Mouse (Mus musculus) intestine, embryonic 16.5 days (tissue): ENCODE measurements at regions not wholly inside any gene's neighbourhood (a gene's known extent, or its start where the extent isn't known, plus 50 kb on each side); places are given as distances from the start of the nearest gene placed in this dataset.

ENCODE experiments used
- ATAC-seq: fragments of 200-750 bp; cut with Nextera tagmentation; 2 replicates; pipeline ENCODE4 v1.8.0; 2017; ENCODE audit warnings: moderate TSS enrichment, moderate library complexity
- H3K27ac ChIP-seq: fragments of 300-500 bp; sonication (generic); 2 replicates; pipeline ENCODE4 v1.5.1; 2014; ENCODE audit warnings: mild to moderate bottlenecking, low read length
- H3K27me3 ChIP-seq: fragments of 300-500 bp; sonication (generic); replicated peaks from 2 replicates; pipeline ENCODE4 v1.6.1; 2014; ENCODE audit warnings: low read length, control low read depth, mixed read lengths; ENCODE audit not compliant: control insufficient read depth, insufficient read depth
- H3K36me3 ChIP-seq: fragments of 300-500 bp; sonication (generic); 2 replicates; pipeline ENCODE4 v1.6.1; 2014; ENCODE audit warnings: low read length, control low read depth; ENCODE audit not compliant: control insufficient read depth, insufficient read depth
- H3K4me1 ChIP-seq: fragments of 300-500 bp; sonication (generic); 2 replicates; pipeline ENCODE4 v1.6.1; 2014; ENCODE audit warnings: low read length, control low read depth, mixed read lengths; ENCODE audit not compliant: control insufficient read depth, insufficient read depth
- H3K4me2 ChIP-seq: fragments of 300-500 bp; sonication (generic); 2 replicates; pipeline ENCODE4 v1.6.1; 2014; ENCODE audit warnings: low read depth, low read length, control low read depth
- H3K4me3 ChIP-seq: fragments of 300-500 bp; sonication (generic); 2 replicates; pipeline ENCODE4 v1.5.1; 2014; ENCODE audit warnings: mild to moderate bottlenecking, low read length
- H3K9ac ChIP-seq: fragments of 300-500 bp; sonication (generic); 2 replicates; pipeline ENCODE4 v1.6.1; 2014; ENCODE audit warnings: low read depth, low read length
- H3K9me3 ChIP-seq: fragments of 300-500 bp; sonication (generic); 2 replicates; pipeline ENCODE4 v1.6.1; 2016; ENCODE audit warnings: low read length, control low read depth; ENCODE audit not compliant: control insufficient read depth
- whole genome bisulfite sequencing: fragments of 180-500 bp; shearing (Covaris S2); extraction: QIAGEN DNeasy Blood & Tissue Kit; methylation state at CpG from one replicate; pipeline ENCODE4 v1.1.7; 2014; 5-methylcytosine and 5-hydroxymethylcytosine counted together

- H3K36me3 ChIP-seq, result no peaks in the 10 kb centered on the region
- no peak overlapping the region for H3K9ac ChIP-seq
- no peaks in the 10 kb centered on the region for H3K27me3 ChIP-seq
- WGBS, result 66% methylated on average over 8 of the region's 8 CpGs
- no peaks in the 10 kb centered on the region for H3K4me1 ChIP-seq
- no peaks in the 10 kb centered on the region for H3K9me3 ChIP-seq
- H3K4me3 ChIP-seq, result no peak overlapping the region
- no peak for ATAC-seq
- H3K4me2 ChIP-seq, result no peak overlapping the region
- no peak overlapping the region for H3K27ac ChIP-seq
Measured at GRCm38 (mm10) chr4:100616161-100616915, 137.7 kb downstream of the Ube2u start.

GRCm38 (mm10) chr4:100616916-100617488 lies 138.4 kb downstream of the Ube2u start:
- no peak overlapping the region for H3K4me2 ChIP-seq
- no peak overlapping the region for H3K27ac ChIP-seq
- H3K4me3 ChIP-seq, result no peak overlapping the region
- no peaks in the 10 kb centered on the region for H3K9me3 ChIP-seq
- no peaks in the 10 kb centered on the region for H3K4me1 ChIP-seq
- no peak overlapping the region for H3K9ac ChIP-seq
- 51% methylated on average over 11 of the region's 11 CpGs for WGBS
- no peaks in the 10 kb centered on the region for H3K27me3 ChIP-seq
- no peaks in the 10 kb centered on the region for H3K36me3 ChIP-seq
- ATAC-seq, result no peak

- Histone ChIP-seq H3K4me2 (no peak overlapping the region), H3K9me3 (no peaks in the 10 kb centered on the region), H3K27me3 (no peaks in the 10 kb centered on the region), H3K9ac (no peak overlapping the region), H3K4me3 (no peak overlapping the region), H3K4me1 (no peaks in the 10 kb centered on the region), H3K36me3 (no peaks in the 10 kb centered on the region), H3K27ac (no peak overlapping the region)
- no peak for ATAC-seq
- WGBS, result 95% methylated on average over 3 of the region's 5 CpGs
Measured at GRCm38 (mm10) chr4:100624656-100625055, 146.0 kb downstream of the Ube2u start.

- Histone ChIP-seq H3K27ac (no peak overlapping the region), H3K9ac (no peak overlapping the region), H3K27me3 (no peaks in the 10 kb centered on the region), H3K36me3 (no peaks in the 10 kb centered on the region), H3K4me1 (no peaks in the 10 kb centered on the region), H3K4me2 (no peak overlapping the region), H3K9me3 (no peaks in the 10 kb centered on the region), H3K4me3 (no peak overlapping the region)
- WGBS, result 55% methylated on average over 4 of the region's 4 CpGs
- no peak for ATAC-seq
Measured at GRCm38 (mm10) chr4:100626551-100626950, 147.9 kb downstream of the Ube2u start.

- Histone ChIP-seq H3K4me3 (no peak overlapping the region), H3K27ac (no peak overlapping the region), H3K36me3 (no peaks in the 10 kb centered on the region), H3K9me3 (no peaks in the 10 kb centered on the region), H3K4me1 (no peaks in the 10 kb centered on the region), H3K9ac (no peak overlapping the region), H3K4me2 (no peak overlapping the region), H3K27me3 (no peaks in the 10 kb centered on the region)
- WGBS, result 50% methylated on average over 2 of the region's 2 CpGs
- no peak for ATAC-seq
Measured at GRCm38 (mm10) chr4:100634388-100634787, 142.1 kb upstream of the Cachd1 start.

GRCm38 (mm10) chr4:100637597-100637996 lies 138.9 kb upstream of the Cachd1 start:
- Histone ChIP-seq H3K9ac (no peak overlapping the region), H3K27me3 (no peaks in the 10 kb centered on the region), H3K4me1 (no peaks in the 10 kb centered on the region), H3K36me3 (no peaks in the 10 kb centered on the region), H3K4me3 (no peak overlapping the region), H3K9me3 (no peaks in the 10 kb centered on the region), H3K27ac (no peak overlapping the region), H3K4me2 (no peak overlapping the region)
- ATAC-seq, result no peak
- 86% methylated on average over 2 of the region's 2 CpGs for whole genome bisulfite sequencing

- no peak for ATAC-seq
- WGBS, result 63% methylated on average over 1 of the region's 1 CpGs
- H3K9ac ChIP-seq, result no peak overlapping the region
- no peaks in the 10 kb centered on the region for H3K4me1 ChIP-seq
- no peak overlapping the region for H3K4me2 ChIP-seq
- H3K9me3 ChIP-seq, result no peaks in the 10 kb centered on the region
- H3K27me3 ChIP-seq, result no peaks in the 10 kb centered on the region
- H3K36me3 ChIP-seq, result no peaks in the 10 kb centered on the region
- H3K27ac ChIP-seq, result no peak overlapping the region
- H3K4me3 ChIP-seq, result no peak overlapping the region
Measured at GRCm38 (mm10) chr4:100661154-100661553, 115.3 kb upstream of the Cachd1 start.

- Histone ChIP-seq H3K27ac (no peak overlapping the region), H3K4me1 (no peaks in the 10 kb centered on the region), H3K9me3 (no peaks in the 10 kb centered on the region), H3K36me3 (no peaks in the 10 kb centered on the region), H3K4me3 (no peak overlapping the region), H3K4me2 (no peak overlapping the region), H3K9ac (no peak overlapping the region), H3K27me3 (no peaks in the 10 kb centered on the region)
- ATAC-seq, result no peak
- 25% methylated on average over 5 of the region's 5 CpGs for WGBS
Measured at GRCm38 (mm10) chr4:100664619-100665264, 111.7 kb upstream of the Cachd1 start.

- ATAC-seq, result no peak
- 76% methylated on average over 5 of the region's 5 CpGs for WGBS
Measured at GRCm38 (mm10) chr4:100670553-100670952, 105.9 kb upstream of the Cachd1 start.

More at GRCm38 (mm10) chr4:100670553-100670952, 105.9 kb upstream of the Cachd1 start:
- Histone ChIP-seq H3K27ac (no peak overlapping the region), H3K4me3 (no peak overlapping the region), H3K27me3 (no peaks in the 10 kb centered on the region), H3K9ac (no peak overlapping the region), H3K4me2 (no peak overlapping the region), H3K36me3 (no peaks in the 10 kb centered on the region), H3K4me1 (no peaks in the 10 kb centered on the region), H3K9me3 (no peaks in the 10 kb centered on the region)
